Mouse (Mus musculus) thymus, postnatal 10 days (tissue): Measurements from ENCODE around the gene Slc32a1.

Source experiments
- DNase-seq, 2 experiments: peaks; one replicate each; pipeline ENCODE4 v3.0.0; 2021; ENCODE audit warnings: low spot score in 2 of 2

Slc32a1 gene

DNA sequence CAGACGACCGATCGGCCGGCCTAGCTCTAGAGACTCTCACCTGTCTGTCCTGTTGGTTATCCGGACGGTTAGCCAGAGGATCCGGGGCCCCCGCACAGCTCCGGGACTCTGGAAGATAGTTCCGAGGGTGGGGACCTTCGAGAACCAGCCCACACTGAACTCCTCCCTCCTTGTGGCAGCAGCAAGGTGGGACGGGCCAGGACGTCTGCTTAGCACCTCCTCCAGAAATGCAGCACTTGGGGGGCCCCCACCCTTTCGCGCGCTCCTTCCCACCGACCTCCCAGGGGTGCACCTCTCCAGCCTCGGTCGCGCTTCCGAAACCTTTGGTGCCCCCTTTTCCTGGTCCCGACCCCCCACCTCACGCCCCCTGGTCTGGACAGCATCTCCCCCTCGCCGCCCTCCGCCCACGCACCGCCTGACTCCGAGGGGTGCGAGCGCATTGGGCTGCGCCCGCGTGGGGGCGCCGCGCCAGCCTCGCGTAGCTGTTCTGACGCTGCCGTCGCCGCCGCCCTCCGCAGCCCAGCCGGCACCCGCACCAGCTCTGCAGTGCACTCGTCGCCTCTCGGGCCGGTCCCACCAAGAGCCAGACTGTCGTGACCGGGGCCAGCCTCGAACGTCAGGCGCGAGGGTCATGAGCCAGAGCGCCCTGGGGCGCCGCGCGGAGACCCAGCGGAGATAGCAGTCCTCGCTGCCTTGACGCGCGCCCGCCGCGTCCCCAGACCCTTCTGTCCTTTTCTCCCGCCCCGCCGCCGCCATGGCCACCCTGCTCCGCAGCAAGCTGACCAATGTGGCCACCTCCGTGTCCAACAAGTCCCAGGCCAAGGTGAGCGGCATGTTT, at the start of gene Slc32a1:
TSS of gene Slc32a1 (plus strand) at position 280 of the 838 bp plus-strand sequence.
- no peak for DNase-seq

DNA sequence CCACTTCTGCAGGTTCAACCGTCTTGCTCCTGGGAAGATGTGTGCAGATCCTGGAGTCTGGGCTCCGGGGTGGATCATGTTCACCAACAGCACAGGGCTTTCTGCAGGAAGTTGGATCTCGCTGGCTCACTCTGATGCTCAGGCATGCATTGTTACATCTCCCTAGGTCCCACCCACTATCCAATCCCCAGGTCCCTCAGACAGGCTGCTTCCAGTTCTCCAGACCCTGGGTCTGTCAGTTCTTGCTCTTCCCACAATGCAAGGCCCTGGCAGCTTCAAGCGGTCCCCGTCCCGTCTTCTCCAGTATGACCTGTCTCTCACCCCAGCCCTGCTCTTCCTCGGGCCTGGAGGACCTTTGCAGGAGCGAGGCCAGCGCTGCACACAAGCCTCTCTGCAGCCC, 49.8 kb upstream of the Slc32a1 start:
- no peak for DNase-seq

DNA sequence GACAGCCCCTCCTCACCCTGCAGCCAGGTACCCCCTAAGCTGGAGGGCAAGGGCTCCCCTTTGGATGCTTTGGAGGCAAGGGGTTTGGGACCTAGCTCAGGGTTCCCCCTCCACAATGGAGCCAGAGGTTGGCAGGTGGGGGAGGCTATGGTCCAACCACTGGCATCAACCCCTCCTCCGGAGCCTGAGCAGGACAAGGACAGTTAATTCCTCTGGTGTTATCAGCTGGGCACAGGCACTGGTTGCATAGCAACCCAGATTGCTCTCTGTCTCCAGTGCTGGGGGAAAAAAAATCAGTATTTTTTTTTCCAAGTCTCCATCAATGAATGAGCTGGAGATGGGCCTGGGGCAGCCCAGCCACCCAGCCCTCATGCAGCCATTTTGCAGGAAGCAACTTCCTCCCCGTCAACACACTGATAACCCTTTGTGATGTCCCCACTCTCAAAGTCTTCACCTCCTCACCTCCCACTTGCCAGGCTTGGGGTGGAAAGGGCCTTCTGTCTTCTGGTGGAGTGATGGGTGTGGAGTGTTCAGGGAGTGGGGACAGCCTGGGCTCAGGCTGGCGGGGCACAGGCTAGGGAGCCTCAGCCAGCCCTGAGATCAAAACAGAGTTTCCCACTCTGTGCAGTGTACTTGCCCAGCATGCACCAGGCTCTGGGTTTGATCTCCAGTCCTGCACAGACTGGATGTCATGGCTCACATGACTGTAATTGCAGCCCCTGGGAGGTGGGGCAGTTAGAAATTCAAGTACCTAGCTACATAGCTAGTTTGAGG, 49.0 kb upstream of the Slc32a1 start:
- DNase-seq: no peak

DNA sequence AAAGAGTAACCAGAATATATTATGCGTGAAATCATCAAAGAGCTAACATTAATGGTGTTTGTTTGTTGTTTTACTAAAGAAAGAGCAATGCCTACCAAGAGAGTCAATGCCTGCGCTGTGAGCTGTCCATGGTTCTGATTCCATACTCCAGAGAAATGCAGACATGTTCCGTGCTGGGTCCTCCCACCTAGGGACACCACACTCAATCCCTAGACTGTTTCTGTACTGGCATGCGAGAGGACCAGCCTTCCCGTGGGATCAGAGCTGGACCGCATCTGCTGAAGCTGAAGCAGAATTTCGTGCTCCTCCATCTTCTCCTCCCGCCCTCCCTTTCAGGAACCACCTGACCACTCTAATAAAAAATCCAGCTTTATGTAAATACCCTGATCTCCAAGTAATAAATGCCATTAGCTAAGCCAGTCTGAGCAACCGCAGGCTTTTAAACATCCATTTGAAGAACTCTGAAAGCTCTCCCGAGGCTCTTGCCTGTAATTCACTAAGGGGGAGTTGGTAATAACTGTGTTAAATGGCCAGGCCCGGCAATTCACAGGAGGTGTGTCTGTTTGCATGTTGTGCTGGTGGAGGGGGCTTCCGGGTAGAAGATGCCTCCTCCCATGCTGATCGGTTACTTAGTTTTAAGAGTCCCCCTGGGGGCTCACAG, 40.0 kb upstream of the Slc32a1 start:
- peak in 1 of 2 experiments; percentile 29 for DNase-seq

DNA sequence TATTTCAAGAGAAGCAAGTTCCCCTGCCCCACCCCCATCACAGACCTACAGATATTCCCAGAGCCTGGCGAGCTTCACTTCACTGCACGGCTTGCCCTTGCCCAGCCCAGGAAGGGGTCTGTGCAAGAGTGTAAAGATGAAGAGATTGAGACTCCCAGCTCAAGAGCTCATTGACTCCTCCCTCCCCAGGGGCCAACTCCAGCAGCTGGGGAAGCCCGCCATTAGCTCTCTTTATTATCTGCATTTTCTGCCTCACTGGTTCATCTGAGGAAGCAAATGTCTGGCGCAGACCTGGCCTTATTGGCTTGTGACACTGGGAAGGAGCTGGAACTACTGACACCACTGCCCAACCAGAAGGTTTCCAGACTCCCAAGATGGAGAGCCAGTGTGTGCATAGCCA, 30.6 kb upstream of the Slc32a1 start:
- no peak for DNase-seq

DNA sequence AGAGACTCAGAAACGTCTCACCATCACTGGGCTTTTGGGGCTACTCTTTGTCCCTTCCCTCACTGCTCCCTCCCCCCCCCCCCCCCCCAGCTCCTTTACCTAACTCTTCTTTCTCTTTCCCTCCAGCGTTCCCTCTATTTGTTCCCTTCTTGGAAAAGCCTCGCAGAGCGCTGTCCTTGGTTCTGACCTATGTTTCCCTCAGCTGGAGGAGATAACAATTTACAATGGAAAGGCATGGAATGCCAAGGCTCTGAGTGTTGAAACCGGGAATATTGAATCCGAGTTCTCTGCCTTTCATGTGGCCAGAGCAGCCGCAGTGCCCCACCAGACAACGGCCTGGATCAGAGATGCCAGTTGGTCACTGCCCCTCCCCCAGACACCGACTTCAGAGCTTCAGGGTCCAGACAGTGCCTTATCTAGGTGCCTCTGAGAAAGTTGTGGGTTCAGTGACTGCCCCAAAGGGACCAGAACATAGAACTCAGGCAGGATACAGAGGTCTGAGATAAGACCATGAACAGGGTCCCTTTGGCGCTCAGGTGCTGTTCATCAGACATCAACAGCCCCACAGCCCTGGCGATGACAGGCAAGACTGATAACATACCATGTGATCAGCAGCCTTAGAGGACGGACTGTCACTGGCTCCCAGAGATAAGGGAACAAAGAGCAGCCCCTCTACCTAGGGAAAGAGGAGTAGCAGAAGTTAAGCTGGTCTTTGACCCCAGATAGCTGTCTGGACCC, 25.8 kb upstream of the Slc32a1 start:
- DNase-seq: no peak

DNA sequence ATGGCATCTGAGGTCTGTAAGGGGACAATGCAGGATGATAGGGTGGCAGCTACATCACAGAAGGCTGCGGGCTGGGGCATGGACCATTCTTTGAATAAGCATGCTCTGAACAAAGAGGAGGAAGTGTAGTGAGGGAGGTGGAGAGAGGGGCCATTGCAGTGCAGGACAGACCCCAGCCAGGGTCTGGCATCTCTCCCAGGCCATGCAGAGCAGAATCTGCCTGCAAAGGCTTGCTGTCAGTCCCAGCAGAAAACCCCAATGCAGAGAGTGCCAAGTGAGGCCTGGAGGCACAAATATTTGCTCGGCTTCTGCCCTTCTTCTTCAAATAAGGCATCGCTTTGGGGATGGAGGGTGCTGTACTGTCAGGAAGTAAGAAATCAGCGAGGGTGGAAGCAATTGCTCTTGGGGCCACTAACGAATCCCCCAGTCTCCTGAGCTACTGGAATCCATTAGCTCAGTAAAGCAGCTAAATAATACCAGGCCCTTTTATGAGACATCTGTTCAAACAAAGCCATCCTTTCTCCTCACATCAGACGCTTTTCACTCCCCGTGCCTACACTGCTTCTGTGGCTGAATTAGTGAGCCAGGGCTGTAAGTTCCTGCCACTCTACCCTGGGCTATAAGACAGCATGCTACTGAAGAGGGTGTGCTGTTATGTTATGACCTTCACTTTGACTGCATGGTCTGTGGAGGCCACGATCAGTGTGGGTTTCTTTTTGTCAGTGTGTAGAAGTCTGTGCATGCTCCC, 21.9 kb upstream of the Slc32a1 start:
- DNase-seq: no peak

DNA sequence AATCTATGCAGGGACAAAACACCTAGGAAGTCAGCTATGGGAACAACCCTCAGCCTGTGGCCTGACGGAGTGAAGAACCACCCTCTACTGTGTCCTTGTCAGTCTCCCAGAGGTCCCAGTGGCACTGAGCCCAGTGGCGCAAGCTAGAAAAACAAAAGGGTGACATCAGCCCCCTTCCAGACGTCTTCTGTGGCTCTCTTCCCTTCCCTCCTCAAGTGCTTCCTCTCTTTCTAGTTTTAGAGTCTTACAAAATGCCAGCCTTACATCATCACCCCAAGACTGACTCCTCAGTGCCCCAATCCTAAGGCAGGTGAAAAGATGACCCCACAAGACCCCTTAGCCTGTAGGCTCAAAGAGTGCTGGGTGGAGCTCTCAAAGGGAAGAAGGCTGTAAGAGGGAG, 20.1 kb upstream of the Slc32a1 start:
- DNase-seq: no peak

DNA sequence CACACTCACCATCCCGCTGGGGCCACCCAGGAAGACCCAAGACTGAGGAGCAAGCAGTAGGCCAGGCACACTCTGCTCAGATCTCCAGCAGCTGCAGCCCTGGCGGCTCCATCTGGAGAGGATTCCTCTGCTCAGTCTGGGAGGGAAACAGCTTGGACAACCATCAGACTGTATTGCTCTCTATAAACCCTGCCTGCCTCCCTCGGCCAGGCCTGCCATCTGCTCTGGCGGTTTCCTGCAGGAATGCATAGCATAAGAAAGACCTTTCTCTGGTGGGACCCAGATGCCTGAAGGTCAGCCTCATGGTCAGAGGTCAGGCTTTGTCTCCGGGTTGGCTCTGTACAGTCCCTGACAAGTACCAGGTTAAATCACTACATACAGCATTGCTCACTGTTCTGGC, 19.3 kb upstream of the Slc32a1 start:
- DNase-seq: no peak

DNA sequence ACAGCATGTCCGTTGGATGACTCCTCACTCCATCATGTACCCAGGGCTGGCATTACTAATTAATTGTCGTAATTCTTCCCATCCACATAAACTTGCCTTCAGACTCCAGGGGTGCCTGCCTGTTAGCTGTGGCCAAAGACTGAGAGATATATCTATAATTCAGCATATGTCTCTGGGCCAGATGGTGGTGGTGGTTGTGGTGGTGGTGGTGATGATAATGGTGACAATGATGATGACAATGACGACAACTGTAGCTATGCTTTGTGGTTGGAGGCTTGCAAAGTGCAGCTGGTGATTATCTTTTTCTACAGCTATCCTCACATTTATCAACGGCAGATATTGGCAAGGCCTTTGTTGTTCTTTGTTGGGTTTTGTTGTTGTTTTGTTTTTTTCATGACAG, 17.2 kb upstream of the Slc32a1 start:
- no peak for DNase-seq

DNA sequence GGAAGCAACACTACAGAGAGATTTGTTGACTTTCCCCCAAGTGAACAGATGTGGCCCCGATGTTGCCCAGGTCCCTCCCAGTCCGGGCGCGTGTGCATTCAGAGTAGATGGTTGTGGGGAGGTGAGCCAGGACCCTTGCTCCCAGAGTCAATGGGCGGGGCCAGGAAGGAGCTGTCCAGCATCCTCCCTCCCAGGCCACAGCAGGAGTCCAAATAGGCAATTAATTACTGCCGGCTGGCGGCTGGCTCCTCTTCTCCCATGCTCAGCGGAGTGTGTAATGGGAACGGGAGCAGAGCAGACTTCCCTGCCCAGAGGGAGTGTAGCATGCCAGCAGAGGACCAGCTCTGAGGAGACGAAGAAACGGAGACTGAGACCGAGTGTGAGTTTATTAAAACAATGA, 15.5 kb upstream of the Slc32a1 start:
- DNase-seq: no peak

DNA sequence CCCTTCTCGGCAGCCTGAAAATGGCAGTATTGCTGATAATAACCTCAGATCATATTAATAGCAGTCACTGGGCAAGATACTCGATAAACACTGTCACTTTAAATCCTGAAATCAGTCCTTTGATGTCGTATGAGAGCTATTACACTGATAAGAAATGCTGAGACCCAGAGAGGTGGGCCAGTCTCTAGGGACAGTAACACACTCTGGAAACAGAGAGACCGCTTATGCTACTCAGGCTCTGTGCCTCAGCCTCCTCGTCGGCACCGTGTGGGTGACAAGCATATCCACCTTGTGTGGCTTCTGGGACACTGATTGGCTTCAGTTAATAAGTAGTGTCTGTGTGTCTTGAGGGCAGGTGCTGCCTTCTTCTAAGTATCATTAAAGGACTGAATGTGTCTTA, 15.0 kb upstream of the Slc32a1 start:
- DNase-seq: no peak

DNA sequence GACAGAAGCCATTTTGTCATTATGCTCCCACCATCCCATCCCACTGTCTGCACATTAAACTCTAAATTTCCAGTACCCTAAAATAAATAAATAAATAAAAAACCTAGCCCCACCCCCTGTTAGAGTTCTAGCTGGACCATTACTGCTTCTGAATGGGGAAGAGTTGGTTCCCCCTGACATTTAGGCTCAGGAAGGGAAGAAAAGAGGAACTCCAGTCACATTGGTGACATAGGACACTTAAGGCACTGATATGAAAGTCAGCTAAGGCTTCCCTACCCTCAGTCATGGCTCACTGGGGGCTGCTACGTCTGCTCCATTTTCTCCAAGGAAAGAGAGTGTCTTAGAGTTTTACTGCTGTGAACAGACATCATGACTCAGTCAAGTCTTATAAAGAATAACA, 13.8 kb upstream of the Slc32a1 start:
- DNase-seq: no peak

DNA sequence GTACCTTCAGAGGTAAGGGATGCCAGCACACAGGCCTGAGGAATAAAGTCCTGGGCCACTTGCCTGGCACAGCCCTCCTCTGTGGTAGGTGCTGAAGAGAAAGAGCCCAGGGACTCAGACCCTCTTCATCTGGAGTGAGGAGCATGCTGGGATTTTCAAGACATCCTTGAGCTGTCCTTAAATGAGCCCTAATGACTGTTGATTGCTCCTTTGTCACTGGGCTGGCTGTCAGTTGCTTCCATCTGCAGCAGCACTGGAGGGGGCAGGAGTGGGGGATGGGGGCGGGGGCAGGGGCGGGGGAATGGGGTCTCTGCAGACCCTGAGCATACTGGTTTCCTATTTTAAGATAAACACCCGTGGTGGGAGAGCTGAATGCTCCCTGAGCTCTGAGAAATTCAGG, 10.1 kb upstream of the Slc32a1 start:
- no peak for DNase-seq

DNA sequence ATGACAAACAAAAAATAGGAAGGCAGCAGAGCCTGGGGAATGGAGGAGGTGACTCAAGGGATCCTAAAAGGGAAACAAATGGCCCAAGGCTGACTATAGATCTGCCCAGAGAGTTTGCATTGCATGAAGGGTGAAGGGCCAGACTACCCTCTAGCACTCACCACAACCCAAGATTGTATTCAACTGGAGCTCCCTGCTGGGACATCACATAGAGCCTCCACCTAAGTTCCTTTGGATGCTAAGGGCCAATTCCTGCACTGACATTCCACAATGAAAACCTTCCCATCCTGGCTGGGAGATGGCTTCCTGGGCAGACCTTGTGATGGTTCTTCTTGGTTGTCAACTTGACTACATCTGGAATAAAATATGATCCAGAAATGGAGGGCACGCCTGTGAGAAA, 9.2 kb upstream of the Slc32a1 start:
- DNase-seq: no peak

DNA sequence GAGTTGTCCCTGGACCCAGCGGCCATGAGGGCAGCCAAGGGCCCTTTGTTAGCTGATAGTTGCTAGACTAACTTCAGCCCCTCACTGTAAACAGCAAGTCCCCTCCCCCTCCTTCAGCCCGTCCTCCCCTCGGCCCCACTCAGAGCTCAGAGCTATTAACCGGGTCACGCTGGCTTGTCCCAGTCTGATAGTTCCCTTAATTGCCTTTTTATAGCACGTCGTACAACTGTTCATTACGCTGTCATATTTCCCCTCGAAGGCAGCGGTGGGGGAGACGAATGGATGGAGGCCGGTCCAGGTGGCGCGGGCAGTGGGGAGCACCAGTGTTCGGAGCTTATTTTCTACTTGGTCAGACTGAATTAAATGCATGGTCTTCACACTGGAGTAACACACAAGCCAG, 7.9 kb upstream of the Slc32a1 start:
- no peak for DNase-seq

DNA sequence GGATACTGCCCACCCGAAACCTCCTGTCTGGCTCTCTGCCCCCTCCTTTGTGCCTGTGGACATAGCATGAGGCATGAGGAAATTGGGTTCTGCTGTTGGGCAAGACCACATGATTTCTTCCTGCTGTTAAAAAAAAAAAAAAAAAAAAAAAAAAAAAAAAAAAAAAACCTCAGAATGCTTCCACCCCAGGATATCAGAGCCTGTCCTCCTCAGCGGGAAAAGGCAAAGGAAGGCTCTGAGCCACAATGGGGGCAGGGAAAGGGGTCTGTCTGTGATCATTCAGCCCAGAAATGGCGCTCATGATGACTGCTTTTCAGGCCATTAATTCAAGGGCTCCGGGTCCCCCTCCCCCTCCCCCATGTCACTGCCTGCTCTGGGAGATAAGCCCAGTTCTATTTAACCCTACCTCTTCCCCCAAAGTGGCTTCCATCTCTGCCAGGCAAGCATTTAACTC, 4.0 kb upstream of the Slc32a1 start:
- no peak for DNase-seq

DNA sequence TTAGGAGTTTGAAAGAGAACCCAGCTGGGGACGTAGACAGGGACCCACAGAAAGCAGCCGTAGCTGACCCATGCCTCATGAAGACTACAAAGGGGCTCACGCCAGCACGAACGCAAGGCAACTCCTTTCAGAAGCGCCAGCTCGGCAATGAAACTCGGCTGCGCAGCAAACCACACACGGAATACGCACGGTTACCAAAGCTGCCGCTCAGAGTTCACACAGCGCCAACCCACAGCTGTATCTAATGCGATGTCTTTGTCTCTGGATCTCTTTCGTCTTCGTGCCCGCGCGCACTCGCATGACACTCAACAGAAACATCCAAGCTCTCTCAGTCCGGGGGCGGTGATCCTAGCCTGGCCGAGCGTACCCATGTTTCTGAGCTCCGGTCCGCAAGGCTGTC, 886 bp upstream of the Slc32a1 start:
- DNase-seq: no peak

DNA sequence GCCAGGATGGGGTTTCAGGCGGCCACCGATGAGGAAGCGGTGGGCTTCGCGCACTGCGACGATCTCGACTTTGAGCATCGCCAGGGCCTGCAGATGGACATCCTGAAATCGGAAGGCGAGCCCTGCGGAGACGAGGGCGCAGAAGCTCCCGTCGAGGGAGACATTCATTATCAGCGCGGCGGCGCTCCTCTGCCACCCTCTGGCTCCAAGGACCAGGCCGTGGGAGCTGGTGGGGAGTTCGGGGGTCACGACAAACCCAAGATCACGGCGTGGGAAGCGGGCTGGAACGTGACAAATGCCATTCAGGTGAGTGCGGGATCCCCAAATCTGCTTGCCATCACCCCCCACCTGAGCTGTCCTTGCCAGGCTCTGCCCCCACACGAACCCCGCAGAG, 756 bp downstream of the Slc32a1 start:
- DNase-seq: no peak

DNA sequence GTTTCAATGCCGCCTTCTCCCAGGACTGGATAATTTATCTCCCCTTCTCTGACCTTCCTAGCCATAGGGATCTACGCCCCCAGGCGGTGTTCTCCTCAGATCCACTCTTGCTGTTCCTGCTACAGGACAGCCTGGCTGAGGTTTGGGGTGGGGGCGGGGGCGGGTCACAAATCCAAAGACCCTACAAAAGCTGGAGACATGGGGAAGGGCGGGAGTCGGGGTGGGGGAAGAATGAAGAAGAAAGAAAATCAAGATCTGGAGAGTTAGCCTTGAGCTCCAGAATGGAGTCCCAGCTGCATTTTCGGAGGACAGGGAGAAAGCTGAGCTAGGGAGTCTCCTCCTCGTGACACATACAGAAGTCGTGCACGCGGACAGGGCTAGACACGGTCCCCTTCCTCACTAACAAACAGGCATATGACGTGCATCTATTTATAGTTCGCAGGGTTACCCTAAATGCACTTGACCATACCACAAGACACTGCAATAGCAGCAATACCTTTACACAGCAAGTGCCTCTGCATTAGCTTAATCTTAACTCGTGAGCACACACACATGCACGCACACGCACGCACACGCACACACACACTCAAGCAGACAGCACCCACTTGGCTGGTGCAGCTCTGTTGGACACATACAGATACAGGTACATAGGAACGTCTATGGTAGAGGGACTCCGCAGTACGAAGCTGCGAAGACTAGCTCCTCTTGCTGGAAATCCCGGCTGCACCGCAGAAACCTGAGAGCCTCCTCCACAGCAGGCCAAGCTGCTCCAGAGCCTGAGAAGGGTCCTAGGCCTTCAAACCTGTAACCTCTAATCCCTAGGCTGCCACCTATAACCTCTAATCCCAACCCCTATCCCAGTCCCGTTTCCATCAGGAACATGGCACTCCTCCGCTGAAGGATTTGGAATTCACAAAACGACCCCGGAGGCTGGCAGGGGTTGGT, 1.4 kb downstream of the Slc32a1 start:
- no peak for DNase-seq
